Mouse (Mus musculus): Measurements from ENCODE around the gene Ttll8. TPM values are rescaled to one million over a fixed set of nuclear protein-coding genes. Genes with fewer than 3 reads are reported as not detected.

The Ttll8 gene
- total RNA-seq, 2 experiments from 2014 or later: 1.3 to 1.7 TPM

GRCm38 (mm10) chr15:88932667-88933066 lies 21.6 kb downstream of the Ttll8 start:
- intact Hi-C loops (cut with DNase I): no loop called here
- DNase-seq: no peak

- DNase-seq: no peak
- intact Hi-C loops (cut with DNase I): loop anchor here (2.0 kb wide), 1 partner anchor 93 kb away; no protein-coding TSS in a partner anchor
Observed at GRCm38 (mm10) chr15:88921992-88922310, 32.3 kb downstream of the Ttll8 start.

- intact Hi-C loops (cut with DNase I): loop anchor here (2.0 kb wide), 1 partner anchor 93 kb away; no protein-coding TSS in a partner anchor
- peak; percentile 81 for DNase-seq
Observed at GRCm38 (mm10) chr15:88921131-88921991, 32.9 kb downstream of the Ttll8 start.

GRCm38 (mm10) chr15:88920065-88920464 lies 34.2 kb downstream of the Ttll8 start:
- DNase-seq: no peak
- intact Hi-C loops (cut with DNase I): loop anchor here (2.0 kb wide), 1 partner anchor 91 kb away; no protein-coding TSS in a partner anchor

GRCm38 (mm10) chr15:88919328-88919727 lies 34.9 kb downstream of the Ttll8 start:
- DNase-seq: no peak
- intact Hi-C loops (cut with DNase I): no loop called here

GRCm38 (mm10) chr15:88917126-88917525 lies 37.1 kb downstream of the Ttll8 start:
- intact Hi-C loops (cut with DNase I): no loop called here
- no peak for DNase-seq

- intact Hi-C loops (cut with DNase I): no loop called here
- DNase-seq: no peak
Observed at GRCm38 (mm10) chr15:88916366-88916765, 37.9 kb downstream of the Ttll8 start.

- intact Hi-C loops (cut with DNase I): no loop called here
- DNase-seq: no peak
Observed at GRCm38 (mm10) chr15:88915046-88915445, 39.2 kb downstream of the Ttll8 start.

- intact Hi-C loops (cut with DNase I): no loop called here
- DNase-seq: no peak
Observed at GRCm38 (mm10) chr15:88906347-88906746, 47.9 kb downstream of the Ttll8 start.

GRCm38 (mm10) chr15:88904056-88904811 lies 50.0 kb downstream of the Ttll8 start:
- no peak for DNase-seq
- intact Hi-C loops (cut with DNase I): no loop called here

- no peak for DNase-seq
- intact Hi-C loops (cut with DNase I): no loop called here
Observed at GRCm38 (mm10) chr15:88903086-88903485, 51.1 kb downstream of the Ttll8 start.

- DNase-seq: no peak
- intact Hi-C loops (cut with DNase I): no loop called here
Observed at GRCm38 (mm10) chr15:88902200-88902875, 51.9 kb downstream of the Ttll8 start.

GRCm38 (mm10) chr15:88896341-88896980 lies 57.8 kb downstream of the Ttll8 start:
- DNase-seq: no peak
- intact Hi-C loops (cut with DNase I): no loop called here

GRCm38 (mm10) chr15:88895891-88896290 lies 58.3 kb downstream of the Ttll8 start:
- no peak for DNase-seq
- intact Hi-C loops (cut with DNase I): no loop called here

- no peak for DNase-seq
- intact Hi-C loops (cut with DNase I): no loop called here
Observed at GRCm38 (mm10) chr15:88895119-88895518, 59.1 kb downstream of the Ttll8 start.

GRCm38 (mm10) chr15:88892876-88893275 lies 61.3 kb downstream of the Ttll8 start:
- intact Hi-C loops (cut with DNase I): no loop called here

GRCm38 (mm10) chr15:88892252-88892651 lies 62.0 kb downstream of the Ttll8 start:
- DNase-seq: no peak
- intact Hi-C loops (cut with DNase I): no loop called here

More at GRCm38 (mm10) chr15:88892876-88893275, 61.3 kb downstream of the Ttll8 start:
- DNase-seq: no peak

- DNase-seq: no peak
- intact Hi-C loops (cut with DNase I): no loop called here
Observed at GRCm38 (mm10) chr15:88891676-88892040, 62.6 kb downstream of the Ttll8 start.

- DNase-seq: peak; percentile 75
- intact Hi-C loops (cut with DNase I): no loop called here
Observed at GRCm38 (mm10) chr15:88890751-88891675, 63.2 kb downstream of the Ttll8 start.

GRCm38 (mm10) chr15:88889994-88890393 lies 64.2 kb downstream of the Ttll8 start:
- intact Hi-C loops (cut with DNase I): no loop called here
- no peak for DNase-seq
